Mouse (Mus musculus): ENCODE results near the gene Bud13.

- TF ChIP-seq GATA1 (IDR thresholded peaks at IDR 0.05; ENCODE audit: low read depth, low read length) (no peak), MXI1 (IDR thresholded peaks at IDR 0.05; ENCODE audit: low read depth, low read length) (no peak), RCOR1 (IDR thresholded peaks at IDR 0.05; ENCODE audit: low read depth, low read length) (no peak), CTCF (IDR thresholded peaks at IDR 0.05 in 2 of 3, conservative IDR thresholded peaks at IDR 0.05 in 1 of 3; ENCODE audit: control insufficient read depth in 1 of 3, insufficient read depth in 1 of 3, low read depth in 2 of 3, low read length in 3 of 3, poor library complexity in 1 of 3, severe bottlenecking in 1 of 3) (no peak), POLR2A (IDR thresholded peaks at IDR 0.05; ENCODE audit: control insufficient read depth in 1 of 2, insufficient read depth in 1 of 2, low read depth in 1 of 2, low read length in 2 of 2, poor library complexity in 1 of 2) (no peak), ETS1 (IDR thresholded peaks at IDR 0.05; ENCODE audit: low read depth, low read length) (no peak)
Observed at GRCm38 (mm10) chr9:46316388-46316787, 33.6 kb downstream of the Bud13 start.

All from MEL (cell line).